Mouse (Mus musculus): Measurements from ENCODE around the gene Pum1.

- TF ChIP-seq CTCF (IDR thresholded peaks at IDR 0.05; ENCODE audit: control insufficient read depth, insufficient read depth, low read length) (no peak), POLR2A (IDR thresholded peaks at IDR 0.05; ENCODE audit: borderline replicate concordance, control insufficient read depth, low read depth, low read length) (no peak)
Measured at GRCm38 (mm10) chr4:130814742-130815330, 151.7 kb downstream of the Pum1 start.
